Mouse (Mus musculus) adrenal gland, adult (tissue): ENCODE measurements at regions not wholly inside any gene's neighbourhood (a gene's known extent, or its start where the extent isn't known, plus 50 kb on each side); places are given as distances from the start of the nearest gene placed in this dataset.

Experiments used
- DNase-seq, 2 experiments: peaks; one replicate each; pipeline ENCODE4 v3.0.0; 2022 to 2023; ENCODE audit warnings: low spot score in 1 of 2; ENCODE audit not compliant: inconsistent age in 2 of 2

DNA sequence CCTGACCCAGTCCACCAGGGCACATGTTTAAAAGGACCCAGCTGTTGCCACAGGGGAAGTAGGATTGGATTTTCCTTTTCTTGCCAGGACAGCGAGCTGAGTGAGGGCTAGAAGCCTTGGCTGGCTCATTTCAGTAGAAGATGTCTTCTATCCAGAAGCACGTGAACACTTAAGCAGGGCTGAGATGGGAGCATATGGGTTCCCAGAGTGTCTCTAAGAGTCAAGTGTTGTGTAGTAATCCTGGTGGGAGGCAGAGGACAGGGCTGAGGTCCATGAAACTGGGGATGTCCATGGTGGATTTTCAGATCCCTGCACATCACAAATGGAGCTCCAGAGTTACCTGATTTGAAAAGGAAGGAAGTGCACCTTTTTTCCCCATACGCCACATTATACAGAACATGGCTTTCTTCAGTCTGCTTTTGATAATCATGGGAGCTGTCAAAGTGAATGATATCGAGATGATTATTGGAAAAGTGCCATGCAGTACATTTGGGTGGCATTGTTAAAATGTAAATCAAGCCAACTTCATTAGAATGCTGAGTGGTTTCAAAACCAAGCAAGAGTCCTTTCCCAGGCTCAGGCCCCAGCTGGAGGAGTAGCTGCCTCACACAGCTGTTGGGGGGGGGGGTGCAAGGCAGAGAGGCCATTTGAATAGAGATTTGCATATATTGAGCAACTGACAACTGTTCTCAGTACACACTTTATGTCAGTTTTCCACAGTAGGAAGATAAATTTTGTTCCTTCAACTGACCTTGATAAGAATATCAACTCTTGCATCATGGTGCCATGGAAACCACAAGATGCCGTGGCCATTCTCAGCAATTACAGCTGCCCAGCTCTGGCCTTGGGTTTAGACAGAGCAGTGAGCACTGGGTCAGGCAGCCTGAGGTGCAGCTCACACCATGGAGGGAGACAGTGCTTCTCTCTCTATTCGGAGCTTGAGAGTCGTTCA is 81.7 kb downstream of the Slc35b3 start:
- peak; percentile 65 to 83 for DNase-seq

DNA sequence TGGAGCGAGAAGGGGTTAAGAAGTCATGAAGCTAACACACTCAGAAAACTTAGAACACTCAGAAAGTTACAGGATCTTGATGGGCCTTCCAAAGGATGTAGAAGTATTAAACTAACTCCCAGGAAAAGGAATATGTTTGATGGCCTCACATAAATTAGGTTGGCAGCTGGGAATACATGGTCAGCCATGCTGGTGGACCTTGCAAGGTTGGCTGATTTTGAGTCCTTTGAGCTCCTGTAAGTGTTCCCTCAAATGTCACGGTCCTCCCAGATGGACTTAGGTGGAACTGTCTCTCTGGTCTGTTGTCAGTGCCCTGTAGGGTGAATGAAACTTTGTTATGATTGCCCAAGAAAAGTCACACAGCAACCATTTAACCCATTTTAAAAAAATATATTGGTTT is 84.8 kb downstream of the Slc35b3 start:
- no peak for DNase-seq

DNA sequence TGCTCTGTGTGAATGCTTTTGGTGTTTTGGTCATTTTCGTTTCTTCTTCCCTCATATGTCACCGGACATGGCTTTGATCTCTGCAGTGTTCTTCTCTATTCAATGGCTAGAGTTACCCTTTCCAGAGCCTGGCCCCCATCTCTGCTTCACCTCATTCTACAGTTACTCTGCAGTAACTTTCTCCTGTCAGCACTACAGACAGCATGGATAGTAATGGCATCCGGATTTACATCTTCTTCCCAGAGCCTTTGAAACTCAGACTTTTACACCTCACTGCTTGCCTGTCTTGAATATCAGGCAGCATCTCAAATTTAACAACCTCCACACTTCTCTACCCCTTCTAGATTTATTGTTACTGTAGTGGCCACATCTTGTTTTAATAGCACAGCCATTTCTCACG is 96.7 kb downstream of the Slc35b3 start:
- no peak for DNase-seq

DNA sequence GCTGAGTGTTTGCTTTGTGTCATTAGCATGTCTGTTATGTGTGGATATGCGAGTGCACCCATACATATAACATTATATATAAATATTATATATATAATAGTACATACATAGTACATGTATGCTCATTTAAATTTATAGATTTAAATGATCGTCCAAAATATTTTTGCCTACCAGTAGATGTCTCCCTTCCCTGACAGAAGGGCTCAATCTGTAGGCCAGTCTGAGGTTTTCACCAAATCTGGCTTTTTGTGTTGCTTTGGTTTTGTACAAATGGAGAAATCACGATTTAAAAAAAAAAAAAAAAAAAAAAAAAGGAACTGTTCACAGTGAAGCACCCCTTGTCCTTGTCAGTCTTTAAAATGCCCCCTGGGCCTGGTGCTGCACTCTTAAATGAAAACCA is 104.9 kb downstream of the Slc35b3 start:
- DNase-seq, result no peak

DNA sequence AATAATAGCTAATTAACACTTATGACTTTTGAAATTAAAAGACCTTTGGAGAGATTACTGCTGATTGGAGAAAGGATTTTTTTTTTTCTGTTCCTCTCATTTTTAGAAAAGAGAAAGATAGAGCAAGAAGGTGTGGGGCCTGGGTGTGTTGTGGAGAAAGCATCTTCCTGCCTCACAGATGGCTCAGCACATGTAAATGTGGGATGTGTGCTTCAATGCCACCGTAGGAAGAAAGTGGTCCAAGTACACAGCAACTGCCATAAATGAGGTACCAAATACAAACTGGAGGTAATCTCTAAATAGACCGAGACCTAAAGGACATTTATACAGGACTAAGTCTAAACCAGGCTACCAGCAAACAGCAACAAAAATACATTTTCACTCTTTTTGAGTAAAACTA is 105.7 kb downstream of the Slc35b3 start:
- no peak for DNase-seq

DNA sequence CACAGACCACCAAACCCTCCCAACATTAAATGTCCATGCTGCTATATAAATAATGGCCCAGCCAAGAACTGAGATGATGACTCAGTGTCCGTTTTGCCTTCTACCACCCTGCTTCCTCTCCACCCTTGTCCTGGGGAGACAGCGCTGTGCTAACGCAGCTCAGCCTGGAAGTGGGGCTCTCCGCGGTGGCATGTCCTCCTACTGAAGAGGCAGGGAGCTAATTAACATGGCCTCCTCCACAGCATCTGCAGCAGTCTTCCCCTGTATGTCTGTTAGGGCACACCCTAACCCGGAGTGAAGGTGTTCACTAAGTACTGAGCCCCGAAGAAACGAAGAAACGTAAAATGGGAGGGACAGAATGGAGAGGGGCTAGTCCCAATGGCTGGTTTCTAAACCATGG is 107.8 kb downstream of the Slc35b3 start:
- no peak for DNase-seq

DNA sequence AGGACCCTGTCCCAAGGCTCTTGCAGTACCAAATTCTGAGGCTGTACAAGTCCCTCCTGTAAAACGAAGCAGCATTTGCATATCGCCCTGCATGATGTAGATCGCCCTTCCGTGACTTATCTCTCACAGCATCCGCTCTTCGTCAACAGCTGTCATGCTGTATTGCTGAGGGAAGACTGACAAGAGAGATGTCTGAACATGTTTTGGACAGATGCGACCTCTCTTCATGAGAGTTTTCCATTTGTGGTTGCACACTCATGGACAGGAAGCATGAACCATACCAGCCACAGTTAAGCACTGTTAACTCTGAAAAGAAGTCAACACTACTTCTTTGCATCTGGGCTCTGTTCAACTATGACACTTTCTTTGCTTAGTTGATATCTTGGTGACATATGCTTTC is 108.9 kb downstream of the Slc35b3 start:
- no peak for DNase-seq

DNA sequence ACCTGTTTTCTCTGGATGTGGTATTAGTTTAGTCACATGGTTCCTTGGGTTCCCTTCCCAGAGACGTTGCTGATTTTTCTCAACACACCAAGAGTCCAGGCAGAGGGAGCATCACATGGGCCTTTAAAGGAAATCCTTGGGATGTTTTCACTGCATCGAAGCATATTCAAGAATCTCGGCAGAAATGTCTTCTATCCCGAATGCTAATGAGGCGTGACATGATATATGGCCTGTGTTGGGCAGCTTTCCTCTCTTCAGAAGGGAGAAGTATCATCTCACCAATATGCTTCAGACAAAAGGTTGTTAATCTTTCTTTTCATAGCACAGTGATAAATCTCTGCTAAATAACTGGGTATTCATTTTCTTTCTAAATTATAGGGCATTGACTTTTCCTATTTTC is 122.4 kb downstream of the Slc35b3 start:
- no peak for DNase-seq

DNA sequence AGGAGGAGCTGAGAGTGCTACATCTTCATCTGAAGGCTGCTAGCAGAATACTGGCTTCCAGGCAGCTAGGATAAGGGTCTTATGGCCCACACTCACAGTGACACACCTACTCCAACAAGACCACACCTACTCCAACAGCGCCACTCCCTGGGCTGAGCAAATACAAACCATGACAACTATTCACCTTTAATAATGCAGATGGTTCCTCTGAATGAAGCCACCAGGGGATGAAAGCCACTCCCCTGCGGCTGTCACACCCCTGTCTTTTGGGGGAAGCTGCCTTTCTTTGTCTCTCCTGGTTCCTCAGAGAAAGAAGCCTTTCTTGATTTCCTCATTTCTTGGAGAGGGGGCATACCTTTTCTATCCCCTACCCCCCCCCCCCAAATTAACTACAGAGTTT is 135.0 kb downstream of the Slc35b3 start:
- no peak for DNase-seq

DNA sequence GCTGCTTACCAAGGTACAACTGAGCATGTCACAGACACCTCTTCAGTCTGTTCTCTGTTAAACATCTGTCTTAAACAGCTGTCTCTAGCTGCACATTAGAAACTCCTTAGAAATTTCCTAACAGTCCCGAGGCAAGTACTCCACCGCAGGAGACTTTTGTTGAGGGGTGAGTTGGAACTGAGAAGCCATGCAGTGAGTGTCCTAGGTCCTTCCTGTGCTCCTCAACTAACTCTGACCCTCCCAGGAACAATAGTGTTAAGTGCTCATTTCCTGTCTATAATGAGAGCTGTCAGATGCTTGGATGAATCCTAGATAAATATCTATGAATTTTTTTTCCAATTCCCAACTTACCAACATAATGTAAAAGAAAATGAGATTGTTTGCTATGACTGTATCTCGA is 141.1 kb downstream of the Slc35b3 start:
- DNase-seq, result no peak

DNA sequence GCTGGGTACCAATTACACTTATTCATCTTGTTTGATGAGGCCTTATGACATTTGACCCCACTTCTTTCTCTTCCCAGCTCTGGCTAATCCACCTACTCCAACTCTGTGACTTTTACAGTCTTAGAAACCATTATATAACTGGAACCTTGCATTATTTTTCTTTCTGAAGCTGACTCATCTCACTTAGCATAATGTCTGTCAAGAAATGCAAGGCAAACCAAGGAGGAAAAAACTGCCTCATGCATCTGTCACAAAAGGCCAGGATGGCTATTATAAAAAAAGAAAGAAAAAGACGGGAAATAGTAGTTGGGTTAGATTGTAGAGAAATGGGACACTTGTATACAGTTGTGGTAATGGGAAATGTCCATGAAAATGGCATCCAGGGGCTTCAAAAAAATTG is 141.9 kb downstream of the Slc35b3 start:
- DNase-seq, result no peak

DNA sequence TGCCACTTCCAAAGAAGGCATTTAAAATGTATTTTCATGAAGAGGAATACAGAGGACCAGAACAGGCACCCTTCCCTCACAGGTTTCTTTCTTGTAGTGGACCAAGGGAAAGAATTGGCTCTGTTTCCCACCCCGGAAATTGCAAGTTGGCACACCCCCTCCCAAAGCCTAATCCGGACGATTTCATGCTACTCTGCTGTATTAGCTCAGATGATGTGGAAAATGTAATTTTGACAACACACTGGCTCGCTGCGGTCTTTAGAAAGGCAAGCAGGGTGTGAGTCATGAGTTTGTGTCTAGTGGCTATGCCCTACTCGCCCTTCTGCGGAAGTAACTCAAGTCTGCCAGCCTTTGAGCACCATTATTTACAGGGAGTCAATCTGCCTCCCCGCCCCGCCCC is 144.4 kb downstream of the Slc35b3 start:
- DNase-seq, result no peak

DNA sequence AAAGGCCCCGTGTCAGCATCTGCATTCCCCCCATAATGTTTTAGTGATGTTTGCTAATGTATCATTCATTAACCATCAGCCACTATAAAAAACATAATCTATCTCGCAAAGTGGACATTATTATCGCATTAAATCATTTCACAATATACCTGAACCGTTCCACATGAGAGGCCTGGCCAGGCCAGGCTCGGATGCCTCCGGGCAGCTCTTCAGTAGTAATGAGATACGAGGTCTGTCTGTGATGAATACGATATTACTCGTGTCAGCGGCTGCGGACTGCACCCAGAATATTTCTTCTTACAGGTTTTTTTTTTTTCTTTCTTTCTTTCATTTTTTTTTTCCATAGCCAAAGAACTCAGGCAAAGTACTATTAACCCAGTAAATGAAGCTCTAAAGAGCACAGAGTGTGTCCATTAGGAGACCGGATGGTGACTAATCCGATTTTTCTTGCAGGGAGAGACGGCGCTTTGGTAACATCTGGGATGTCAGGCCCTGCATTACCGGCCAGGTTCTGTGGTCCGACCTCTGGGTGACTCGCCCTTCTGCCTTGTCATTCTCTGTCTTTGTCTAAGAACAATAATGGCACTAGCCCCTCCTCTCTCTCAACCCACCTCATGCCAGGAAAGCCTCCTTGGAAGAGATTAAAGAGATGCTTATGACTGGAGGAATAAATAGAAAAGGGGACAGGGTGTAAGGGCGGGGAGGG is 145.5 kb downstream of the Slc35b3 start:
- DNase-seq, result peak in 1 of 2 experiments; percentile 6

DNA sequence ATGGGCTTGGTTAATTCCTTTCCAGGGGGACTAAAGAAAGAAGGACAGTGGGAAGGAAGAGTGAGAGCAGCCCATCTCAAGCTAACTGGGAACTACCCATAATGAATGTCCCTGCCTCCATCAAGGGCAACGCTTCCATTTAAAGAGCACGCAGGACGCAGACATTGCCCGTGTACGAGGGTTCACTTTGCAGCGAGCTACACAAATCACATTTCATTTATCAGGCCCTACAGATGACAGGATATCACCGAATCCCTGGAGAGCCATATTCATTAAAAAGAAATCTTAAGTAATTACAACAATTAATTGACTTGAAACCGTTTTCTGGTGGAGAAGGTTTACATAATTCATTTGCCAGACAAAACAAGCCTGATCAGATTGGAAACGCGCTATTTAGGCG is 139.7 kb upstream of the Eef1e1 start:
- DNase-seq, result no peak

DNA sequence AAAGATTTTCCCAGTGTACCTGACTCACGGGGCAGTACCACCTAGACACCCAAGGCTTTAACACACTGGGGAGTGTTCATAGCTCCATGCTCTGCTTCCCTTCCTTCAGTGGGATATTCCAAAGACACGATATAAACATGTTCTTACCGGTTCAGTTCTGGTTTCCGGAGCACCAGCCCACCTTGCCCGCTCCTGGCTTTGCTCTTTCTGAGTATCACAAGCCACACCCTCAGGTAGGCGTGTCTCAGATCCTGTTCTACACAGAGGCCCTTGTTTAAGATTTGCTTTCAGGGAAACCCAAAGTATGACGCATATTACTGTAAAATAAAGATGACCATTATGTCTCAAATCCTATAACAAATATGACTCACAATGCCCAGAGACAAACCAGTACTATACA is 134.6 kb upstream of the Eef1e1 start:
- no peak for DNase-seq

DNA sequence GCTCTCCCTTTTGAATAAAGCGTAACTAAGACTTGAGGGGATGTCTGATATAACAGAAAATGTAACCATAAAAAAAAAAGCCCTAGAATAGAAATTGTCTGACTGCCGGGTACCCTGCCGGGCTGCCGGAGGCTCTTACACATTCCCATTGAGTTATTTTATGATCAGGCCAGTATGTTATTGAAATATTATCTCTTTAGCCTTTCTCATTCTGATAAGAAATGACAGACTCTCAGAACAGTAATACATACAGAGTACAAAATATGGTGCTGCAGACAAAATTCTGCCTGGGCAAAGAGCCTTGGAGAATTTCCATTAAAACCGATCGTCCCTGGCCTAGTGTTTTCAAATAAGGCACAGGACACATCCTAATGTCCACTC is 121.8 kb upstream of the Eef1e1 start:
- DNase-seq, result peak in 1 of 2 experiments; percentile 29

DNA sequence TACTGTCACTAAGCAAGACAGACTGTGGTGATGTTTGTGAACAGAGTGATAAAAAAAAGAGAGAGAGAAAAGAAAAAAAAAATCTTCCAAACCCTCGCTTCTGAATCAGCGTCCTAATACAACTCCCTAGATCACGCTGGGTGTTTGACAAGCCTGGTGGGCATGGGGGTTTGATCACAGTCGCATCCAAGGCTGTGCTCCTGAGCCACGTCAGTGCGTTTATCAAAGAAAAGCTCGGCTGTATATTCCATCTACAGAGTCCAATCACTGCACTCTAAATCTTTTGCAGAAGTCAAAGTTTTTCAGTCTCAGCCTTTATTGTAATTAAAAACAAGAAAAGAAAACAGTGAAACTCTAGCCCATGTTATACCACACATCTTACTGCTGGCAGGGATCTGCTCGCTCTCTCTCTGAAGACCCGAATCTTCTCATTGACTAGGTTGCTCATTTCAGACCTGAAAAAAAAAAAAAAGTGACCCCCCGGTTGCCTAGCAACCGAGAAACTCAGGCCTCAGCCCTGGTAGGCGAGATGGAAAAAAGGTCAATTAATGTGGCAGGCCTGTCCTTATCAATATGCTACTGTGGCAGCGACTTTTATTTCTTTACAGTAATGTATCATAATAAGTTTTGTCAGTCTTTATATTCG is 121.2 kb upstream of the Eef1e1 start:
- no peak for DNase-seq

DNA sequence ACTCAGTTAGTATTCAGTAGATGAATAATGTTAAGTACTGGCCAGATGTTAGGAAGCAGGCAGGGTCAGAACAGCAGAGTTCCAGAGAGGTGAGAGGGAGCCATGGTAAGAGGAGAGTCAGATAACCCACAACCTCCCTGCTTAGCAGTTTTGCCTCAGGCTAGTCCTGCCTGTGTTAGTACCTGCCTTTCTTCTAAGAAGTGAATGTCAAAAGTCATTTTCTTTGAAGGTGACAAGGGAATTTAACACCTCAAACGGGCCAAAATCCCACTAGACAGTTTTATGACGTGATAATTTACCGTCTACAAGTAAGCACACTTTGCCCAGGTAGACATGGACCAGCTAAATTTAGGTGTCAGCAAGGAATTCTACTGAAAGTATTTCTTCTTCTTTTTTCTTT is 117.7 kb upstream of the Eef1e1 start:
- DNase-seq, result no peak

DNA sequence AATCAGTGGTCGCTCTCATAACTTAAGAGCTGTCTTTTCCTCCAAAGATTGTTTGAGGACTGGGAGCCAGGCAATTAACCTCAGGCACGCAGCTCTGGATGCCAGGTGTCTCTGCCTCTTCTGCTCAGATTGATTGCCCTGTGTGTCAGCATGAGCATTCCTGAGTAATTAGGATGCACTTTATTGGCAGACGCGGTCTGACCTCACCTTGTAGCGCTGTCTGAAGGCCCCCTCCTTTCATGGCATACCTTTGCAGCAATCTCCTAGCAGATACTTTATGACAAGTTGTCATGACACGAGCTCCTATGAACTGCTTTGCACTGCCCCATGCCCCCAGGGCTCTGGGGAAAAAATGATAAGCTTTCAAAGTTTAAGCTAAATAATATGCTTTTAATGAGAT is 114.1 kb upstream of the Eef1e1 start:
- DNase-seq, result no peak

DNA sequence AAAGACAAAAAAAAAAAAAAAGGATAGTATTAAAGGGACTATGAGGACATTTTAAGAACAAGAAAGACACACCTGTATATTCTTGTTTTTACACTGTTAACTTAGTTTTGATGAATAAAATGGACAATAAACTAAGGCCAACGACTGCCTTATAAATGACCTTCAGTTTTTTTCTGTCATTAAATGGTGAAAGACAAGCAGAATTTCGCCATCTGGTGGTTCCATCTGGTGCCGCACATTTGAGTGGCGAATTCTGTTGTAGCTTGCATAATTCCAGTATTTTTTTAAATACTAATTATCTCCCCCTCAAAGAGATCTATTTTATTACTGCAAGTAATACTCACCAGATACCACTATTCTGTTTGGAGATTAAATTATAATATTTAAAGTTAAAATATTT is 107.3 kb upstream of the Eef1e1 start:
- DNase-seq, result peak; percentile 8 to 62

DNA sequence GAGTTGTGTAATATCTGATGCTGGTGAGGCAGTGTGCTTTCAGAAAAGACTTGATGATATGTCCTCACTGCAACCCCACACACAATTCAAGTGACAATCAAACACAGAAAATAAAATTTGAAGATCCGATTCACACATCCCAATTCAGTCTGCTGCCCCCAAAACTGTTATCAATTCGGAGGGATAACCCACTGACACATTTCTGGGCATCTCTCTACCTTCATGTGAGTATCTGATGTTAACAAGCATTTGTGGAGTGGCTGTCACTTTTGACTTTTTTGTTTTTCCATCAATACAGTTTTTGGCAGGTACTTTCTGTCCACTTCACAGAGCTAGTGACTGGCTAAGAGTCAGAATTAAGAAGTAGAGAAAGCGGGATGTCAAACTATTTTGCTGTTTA is 101.4 kb upstream of the Eef1e1 start:
- no peak for DNase-seq

DNA sequence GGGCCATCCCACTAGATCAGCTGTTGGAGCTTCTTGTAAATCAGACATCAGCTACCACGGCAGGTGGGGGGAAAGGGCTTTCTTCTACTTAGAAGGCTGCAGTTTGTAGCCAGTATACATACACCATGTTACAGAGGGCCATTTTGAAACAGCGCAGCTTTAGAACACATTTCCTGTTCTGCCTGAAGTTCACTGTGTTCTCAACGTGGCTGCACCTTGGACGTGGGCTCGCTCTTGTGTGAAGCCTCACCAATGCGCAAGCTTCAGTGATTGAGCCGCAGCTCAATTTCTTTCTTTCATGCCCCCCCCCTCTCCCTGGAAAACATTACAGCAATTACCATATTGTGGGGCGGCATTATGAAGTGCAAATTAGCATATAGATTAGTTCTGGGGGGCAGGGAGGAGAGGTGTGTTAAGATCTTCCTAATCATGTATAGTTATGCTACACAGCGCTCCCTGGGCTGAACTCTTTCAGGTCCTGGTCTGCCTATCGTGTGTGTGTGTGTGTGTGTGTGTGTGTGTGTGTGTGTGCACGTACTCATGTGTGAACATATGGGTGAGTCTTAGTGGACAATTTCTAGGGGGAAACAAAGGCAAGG is 97.9 kb upstream of the Eef1e1 start:
- DNase-seq, result no peak
